Mouse (Mus musculus): ENCODE measurements around the gene Ddx41. TPM values are rescaled to one million over a fixed set of nuclear protein-coding genes. Genes with fewer than 3 reads are reported as not detected.

The Ddx41 gene
- polyA plus RNA-seq, 1 experiment from 2014 or later = 24.2 TPM

DNA sequence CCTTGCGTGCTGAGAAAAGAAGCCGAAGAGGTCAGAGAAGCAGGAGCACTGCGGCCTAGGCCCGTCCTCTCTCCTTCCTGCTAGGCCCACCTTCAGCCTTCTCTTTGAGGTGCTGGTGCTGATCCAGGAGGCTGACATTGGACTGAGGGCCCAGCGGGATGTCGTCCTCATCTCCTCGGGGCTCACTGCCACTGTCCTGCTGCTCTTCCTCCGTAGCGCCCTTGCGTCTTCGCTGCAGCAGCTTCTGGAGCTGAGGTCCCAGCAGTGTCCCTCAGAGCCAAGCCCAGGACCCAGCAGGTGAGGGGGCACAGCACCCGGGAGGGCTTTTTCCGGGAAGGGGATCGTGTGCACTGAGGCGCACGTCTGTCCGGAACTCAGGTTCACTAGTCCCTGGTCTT lies 663 bp downstream of the Ddx41 start:
- peak overlapping the region; percentile 80 for H3K9ac ChIP-seq (ENCODE audit: low read length)
- peaks cover 30% of the 10 kb centered on the region for H3K36me3 ChIP-seq (ENCODE audit: control insufficient read depth, insufficient read depth, low read length)
- WGBS = 16% methylated on average over 17 of the region's 17 CpGs
- peaks cover 4% of the 10 kb centered on the region; the same call in 1 of the 2 replicates for H3K4me1 ChIP-seq (replicated peaks; ENCODE audit: control insufficient read depth, insufficient read depth)
- H3K27ac ChIP-seq (replicated peaks) = no peak overlapping the region
- DNase-seq (ENCODE audit: low spot score) (no peak), ATAC-seq (ENCODE audit: low FRiP score, low TSS enrichment) (peak; percentile 9)
- H3K4me3 ChIP-seq (ENCODE audit: low read depth, low read length) = peak overlapping the region; percentile 83
- H3K27me3 ChIP-seq (ENCODE audit: control insufficient read depth, insufficient read depth, low read length) = no peaks in the 10 kb centered on the region
- TF ChIP-seq CTCF (IDR thresholded peaks at IDR 0.05; ENCODE audit: low read depth) (no peak), EP300 (optimal IDR thresholded peaks at IDR 0.05) (no peak)
- H3K9me3 ChIP-seq (ENCODE audit: control insufficient read depth, low read length) = no peaks in the 10 kb centered on the region
- H3K4me2 ChIP-seq (replicated peaks; ENCODE audit: low read depth) = peak overlapping the region; percentile 95

DNA sequence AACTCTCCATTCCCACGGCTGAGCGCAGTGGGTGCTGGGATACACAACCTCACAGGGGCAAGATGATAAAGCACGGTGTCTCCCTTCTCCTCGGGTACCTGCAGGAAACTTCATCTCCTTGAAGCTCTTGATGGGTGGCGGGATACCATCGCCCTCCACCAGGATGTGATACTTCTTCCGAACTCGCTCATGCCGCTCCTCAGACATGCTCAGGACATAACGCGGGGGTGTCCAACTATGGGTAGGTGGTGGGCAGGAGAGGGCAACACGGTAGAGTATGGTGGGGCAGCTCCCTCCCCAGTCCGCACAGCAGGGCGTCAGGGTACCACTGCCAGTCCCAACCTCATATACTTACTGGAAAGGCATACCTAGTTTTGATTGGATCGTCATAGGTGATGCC lies 1.3 kb downstream of the Ddx41 start:
- Histone ChIP-seq H3K9me3 (ENCODE audit: control insufficient read depth, low read length) (no peaks in the 10 kb centered on the region), H3K4me2 (replicated peaks; ENCODE audit: low read depth) (peak overlapping the region; percentile 95), H3K27ac (replicated peaks) (no peak overlapping the region), H3K9ac (ENCODE audit: low read length) (no peak overlapping the region), H3K36me3 (ENCODE audit: control insufficient read depth, insufficient read depth, low read length) (peaks cover 32% of the 10 kb centered on the region), H3K27me3 (ENCODE audit: control insufficient read depth, insufficient read depth, low read length) (no peaks in the 10 kb centered on the region), H3K4me3 (ENCODE audit: low read depth, low read length) (peak overlapping the region; percentile 83; the same call in 1 of the 2 replicates), H3K4me1 (replicated peaks; ENCODE audit: control insufficient read depth, insufficient read depth) (peaks cover 4% of the 10 kb centered on the region; the same call in 1 of the 2 replicates)
- TF ChIP-seq CTCF (IDR thresholded peaks at IDR 0.05; ENCODE audit: low read depth) (no peak), EP300 (optimal IDR thresholded peaks at IDR 0.05) (no peak)
- ATAC-seq (ENCODE audit: low FRiP score, low TSS enrichment) (no peak), DNase-seq (ENCODE audit: low spot score) (no peak)
- WGBS = 91% methylated on average over 15 of the region's 15 CpGs

DNA sequence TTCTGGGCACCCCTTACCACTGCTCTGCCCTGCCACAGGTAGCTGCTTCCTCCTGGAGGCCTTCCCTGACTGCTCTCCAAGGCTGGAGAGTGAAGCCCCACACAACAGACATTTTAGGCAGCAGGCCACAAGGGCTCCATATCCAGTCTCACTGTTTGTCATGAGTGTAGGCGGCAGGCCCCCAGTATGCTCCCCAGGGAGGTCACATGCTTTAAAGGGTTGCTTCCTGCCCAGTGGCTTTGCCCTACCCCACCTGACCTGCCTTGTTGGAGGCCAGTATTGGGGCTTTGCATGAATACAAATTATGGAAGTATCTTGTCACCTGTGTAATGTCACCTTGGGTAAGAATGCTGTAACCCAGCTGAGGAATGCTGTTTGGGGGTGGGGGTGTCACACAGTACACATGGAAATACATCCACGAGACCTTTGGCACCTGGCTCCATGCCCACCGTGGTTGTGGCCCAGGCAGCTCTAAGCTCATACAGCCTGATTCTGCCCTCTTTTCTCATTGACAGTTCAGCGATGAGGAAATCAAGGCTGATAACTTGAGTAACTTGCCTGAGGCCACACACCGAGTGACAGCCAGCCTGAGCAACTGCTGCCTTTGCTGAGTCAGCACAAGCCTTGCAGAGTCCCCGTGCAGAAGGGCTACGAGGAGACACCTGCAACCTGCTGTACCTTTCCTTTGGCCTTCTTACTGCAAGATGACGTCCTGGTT lies 7.1 kb downstream of the Ddx41 start, which contains the start of gene Dok3:
Gene Dok3, minus strand, starts transcription at position 99 of the 718 bp plus-strand sequence.
- Histone ChIP-seq H3K4me1 (replicated peaks; ENCODE audit: control insufficient read depth, insufficient read depth) (no peaks in the 10 kb centered on the region), H3K27ac (replicated peaks) (no peak within 1 kb of the TSS), H3K36me3 (ENCODE audit: control insufficient read depth, insufficient read depth, low read length) (peaks cover 33% of the 10 kb centered on the region), H3K9ac (ENCODE audit: low read length) (no peak within 1 kb of the TSS), H3K4me2 (replicated peaks; ENCODE audit: low read depth) (no peak within 1 kb of the TSS), H3K9me3 (ENCODE audit: control insufficient read depth, low read length) (no peaks in the 10 kb centered on the region), H3K27me3 (ENCODE audit: control insufficient read depth, insufficient read depth, low read length) (no peaks in the 10 kb centered on the region), H3K4me3 (ENCODE audit: low read depth, low read length) (no peak within 1 kb of the TSS)
- ATAC-seq (ENCODE audit: low FRiP score, low TSS enrichment) (no peak), DNase-seq (ENCODE audit: low spot score) (no peak)
- 76% methylated on average over 8 of the region's 8 CpGs for WGBS
- TF ChIP-seq CTCF (IDR thresholded peaks at IDR 0.05; ENCODE audit: low read depth) = no peak
- TF ChIP-seq EP300 (optimal IDR thresholded peaks at IDR 0.05) = no peak

DNA sequence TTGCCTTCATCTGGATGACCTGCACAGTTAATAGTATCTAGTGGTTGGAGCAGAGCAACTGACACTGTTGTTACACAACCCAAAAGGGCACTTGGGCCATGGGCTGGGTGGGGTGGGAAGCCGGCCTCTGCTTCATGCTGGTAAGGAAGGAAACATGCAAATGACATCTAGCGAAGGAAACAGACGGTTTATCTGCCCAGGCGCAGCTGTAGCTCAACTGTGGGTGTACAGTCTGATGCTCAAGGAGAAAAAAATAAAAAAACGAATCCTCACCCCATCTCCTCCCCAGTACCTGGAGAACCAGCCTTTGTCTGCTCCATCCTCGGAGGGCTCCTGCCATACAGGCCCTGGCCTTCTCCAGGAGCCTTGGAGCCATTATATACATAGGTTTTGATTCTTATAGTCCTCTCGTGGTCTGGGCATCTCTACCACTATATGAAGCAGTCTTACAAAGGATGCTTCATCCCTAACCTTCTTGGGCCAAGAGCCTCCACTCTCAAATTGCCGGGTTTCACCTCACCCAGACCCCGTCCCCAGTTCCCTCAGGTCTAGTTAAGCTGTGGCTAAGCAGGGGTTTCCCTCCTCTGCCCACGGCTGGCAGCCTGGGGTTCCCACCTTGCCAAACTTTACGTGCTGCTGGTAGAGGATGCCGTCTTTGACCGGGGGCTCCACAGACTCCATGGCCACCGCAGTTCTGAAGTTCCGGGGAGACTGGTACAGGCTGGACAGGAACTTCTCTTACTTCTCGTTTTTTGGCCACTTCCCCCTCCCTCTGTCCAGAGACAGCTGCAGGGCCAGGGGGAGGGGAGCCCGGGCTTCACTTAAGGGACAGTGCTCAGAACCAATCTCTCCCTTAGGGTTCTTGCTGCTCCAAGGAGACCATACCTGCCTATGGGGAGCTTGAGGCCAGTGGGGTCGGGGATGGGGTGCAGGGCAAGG lies 8.4 kb downstream of the Ddx41 start:
- DNase-seq (ENCODE audit: low spot score) = no peak
- 77% methylated on average over 18 of the region's 18 CpGs for WGBS
- no peaks in the 10 kb centered on the region for H3K27me3 ChIP-seq (ENCODE audit: control insufficient read depth, insufficient read depth, low read length)
- peaks cover 24% of the 10 kb centered on the region for H3K36me3 ChIP-seq (ENCODE audit: control insufficient read depth, insufficient read depth, low read length)
- no peak overlapping the region for H3K27ac ChIP-seq (replicated peaks)
- ATAC-seq (ENCODE audit: low FRiP score, low TSS enrichment) = no peak
- H3K9me3 ChIP-seq (ENCODE audit: control insufficient read depth, low read length) = no peaks in the 10 kb centered on the region
- H3K4me3 ChIP-seq (ENCODE audit: low read depth, low read length) = no peak overlapping the region
- no peak overlapping the region for H3K9ac ChIP-seq (ENCODE audit: low read length)
- TF ChIP-seq EP300 (optimal IDR thresholded peaks at IDR 0.05) (no peak), CTCF (IDR thresholded peaks at IDR 0.05; ENCODE audit: low read depth) (no peak)
- no peaks in the 10 kb centered on the region for H3K4me1 ChIP-seq (replicated peaks; ENCODE audit: control insufficient read depth, insufficient read depth)
- H3K4me2 ChIP-seq (replicated peaks; ENCODE audit: low read depth) = no peak overlapping the region

DNA sequence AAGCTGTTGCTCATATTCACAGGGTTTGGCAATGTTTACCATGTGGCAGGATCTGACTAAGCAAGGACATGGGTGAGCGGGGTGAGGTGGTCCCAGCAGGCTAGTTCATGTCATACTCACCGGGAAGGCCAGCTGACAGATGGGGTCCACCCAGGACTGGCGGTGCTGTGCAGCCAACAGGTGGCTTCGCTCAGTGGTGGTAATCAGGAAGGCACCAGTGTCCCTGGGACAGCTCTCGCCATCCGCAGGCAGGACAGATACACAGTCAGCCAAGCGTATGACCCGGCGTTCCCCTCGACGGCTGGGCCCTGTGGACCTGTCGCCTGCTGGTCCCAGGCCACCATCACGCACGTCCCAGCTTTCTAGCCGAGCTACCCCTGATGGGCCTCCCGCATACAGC lies 9.2 kb downstream of the Ddx41 start:
- H3K4me2 ChIP-seq (replicated peaks; ENCODE audit: low read depth) = no peak overlapping the region
- no peak overlapping the region for H3K9ac ChIP-seq (ENCODE audit: low read length)
- H3K27me3 ChIP-seq (ENCODE audit: control insufficient read depth, insufficient read depth, low read length) = no peaks in the 10 kb centered on the region
- H3K4me3 ChIP-seq (ENCODE audit: low read depth, low read length) = no peak overlapping the region
- H3K36me3 ChIP-seq (ENCODE audit: control insufficient read depth, insufficient read depth, low read length) = peaks cover 21% of the 10 kb centered on the region
- DNase-seq (ENCODE audit: low spot score) (no peak), ATAC-seq (ENCODE audit: low FRiP score, low TSS enrichment) (no peak)
- no peak for TF ChIP-seq CTCF (IDR thresholded peaks at IDR 0.05; ENCODE audit: low read depth)
- TF ChIP-seq EP300 (optimal IDR thresholded peaks at IDR 0.05) = no peak
- 79% methylated on average over 16 of the region's 16 CpGs for WGBS
- H3K4me1 ChIP-seq (replicated peaks; ENCODE audit: control insufficient read depth, insufficient read depth) = no peaks in the 10 kb centered on the region
- H3K9me3 ChIP-seq (ENCODE audit: control insufficient read depth, low read length) = no peaks in the 10 kb centered on the region
- H3K27ac ChIP-seq (replicated peaks) = no peak overlapping the region

Data from stomach, postnatal 0 days (tissue).